Mouse (Mus musculus) spleen, embryonic (tissue): ENCODE measurements at regions not wholly inside any gene's neighbourhood (a gene's known extent, or its start where the extent isn't known, plus 50 kb on each side); places are given as distances from the start of the nearest gene placed in this dataset.

Experiments
- CTCF ChIA-PET: fragments of 350-600 bp; sonication (Branson Sonifier 250); formaldehyde crosslinking; loops from one replicate; lab custom pipeline; 2022; lab: Charles Lee

DNA sequence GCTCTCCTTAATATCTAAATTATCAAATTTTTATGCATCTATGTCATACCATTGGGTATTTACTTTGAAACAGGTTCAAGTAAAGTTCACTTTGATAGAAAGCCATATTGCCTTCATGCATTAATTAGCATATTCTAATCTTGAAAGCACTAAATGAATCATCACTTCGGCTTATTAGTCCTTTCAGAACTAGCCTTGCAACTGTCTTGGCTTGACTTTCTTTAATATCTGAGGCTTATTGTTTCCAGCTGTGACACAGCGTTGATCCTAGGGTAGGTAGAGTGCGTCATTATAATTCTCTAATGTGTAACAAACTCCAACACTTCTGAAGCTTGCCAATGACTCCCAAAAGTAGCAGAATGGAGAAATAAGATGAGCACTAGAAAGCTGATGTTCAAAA is 169.9 kb upstream of the Dab2 start:
- CTCF ChIA-PET: no interaction called here

DNA sequence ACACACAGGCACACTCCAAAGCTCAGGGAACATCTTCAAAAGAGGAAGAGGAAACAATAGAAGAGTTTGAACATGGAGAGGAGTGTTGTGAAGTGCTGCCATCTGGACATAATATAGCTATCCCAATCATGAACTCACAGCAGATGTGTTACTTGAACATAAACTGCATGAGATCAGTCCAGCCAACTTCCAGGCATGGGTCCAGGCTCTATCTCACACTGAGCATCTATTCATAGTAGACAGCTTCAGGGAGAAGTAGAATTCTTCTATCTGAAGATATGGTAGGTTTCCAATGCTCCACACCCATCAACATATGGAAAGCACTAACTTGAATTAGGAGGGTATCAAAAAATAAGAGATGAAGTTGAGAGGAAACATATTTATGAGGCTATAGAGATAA is 167.4 kb upstream of the Dab2 start:
- CTCF ChIA-PET: no interaction called here

DNA sequence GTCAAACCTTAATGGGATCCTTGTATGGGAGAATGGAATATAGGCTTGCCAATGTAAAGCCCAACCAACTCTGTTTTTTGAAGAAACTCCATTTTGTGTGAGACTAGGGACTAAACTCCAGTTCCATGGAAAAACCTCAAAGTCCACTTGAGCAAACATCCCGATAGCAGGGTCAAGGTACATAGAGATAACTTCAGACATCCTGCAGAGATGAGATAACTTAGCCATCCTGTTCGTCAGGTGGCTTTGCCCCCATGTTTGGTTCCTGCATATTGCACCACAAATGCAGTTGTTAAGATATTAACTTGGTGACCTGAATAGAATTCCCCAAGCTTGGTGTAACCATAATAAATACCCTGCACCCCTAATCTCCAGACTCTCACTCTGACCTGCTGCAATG is 154.5 kb upstream of the Dab2 start:
- CTCF ChIA-PET: no interaction called here

DNA sequence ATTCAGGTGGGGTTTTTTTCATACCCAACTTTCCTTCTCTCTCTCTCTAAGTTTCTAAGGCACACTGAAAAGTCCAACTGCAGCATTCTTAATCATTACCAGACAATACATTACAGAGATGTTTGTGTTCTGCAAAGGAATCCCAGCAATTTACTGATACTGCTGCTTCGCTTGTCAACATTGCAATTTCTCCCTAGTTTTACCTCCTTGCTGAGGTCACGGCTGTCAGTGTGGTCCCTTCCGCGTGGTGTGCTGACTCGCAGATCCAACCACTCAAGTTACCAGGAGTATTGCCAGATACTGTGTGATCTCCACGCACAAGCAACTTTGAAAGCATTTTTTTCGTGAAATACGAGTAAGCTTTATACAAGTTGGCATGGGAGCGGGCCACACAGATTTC is 144.9 kb upstream of the Dab2 start:
- CTCF ChIA-PET: no interaction called here

DNA sequence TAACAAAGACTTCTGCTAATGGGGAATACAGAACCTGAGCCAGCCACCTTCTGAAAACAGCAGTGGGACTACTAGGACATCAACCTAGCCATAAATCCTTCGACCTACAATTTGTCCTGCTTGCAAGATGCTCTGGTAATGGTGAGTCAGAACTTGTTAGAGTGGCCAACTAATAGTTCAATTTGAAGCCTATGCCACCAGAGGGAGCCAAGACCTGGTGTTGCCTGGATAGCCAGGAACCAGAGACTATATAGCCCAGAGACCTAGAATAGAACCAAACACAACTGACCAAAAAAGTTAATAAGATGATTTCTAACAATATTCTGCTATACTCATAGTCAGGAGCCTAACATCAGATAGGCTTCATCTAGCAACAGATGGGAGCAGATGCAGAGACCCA is 119.3 kb upstream of the Dab2 start:
- CTCF ChIA-PET: no interaction called here

DNA sequence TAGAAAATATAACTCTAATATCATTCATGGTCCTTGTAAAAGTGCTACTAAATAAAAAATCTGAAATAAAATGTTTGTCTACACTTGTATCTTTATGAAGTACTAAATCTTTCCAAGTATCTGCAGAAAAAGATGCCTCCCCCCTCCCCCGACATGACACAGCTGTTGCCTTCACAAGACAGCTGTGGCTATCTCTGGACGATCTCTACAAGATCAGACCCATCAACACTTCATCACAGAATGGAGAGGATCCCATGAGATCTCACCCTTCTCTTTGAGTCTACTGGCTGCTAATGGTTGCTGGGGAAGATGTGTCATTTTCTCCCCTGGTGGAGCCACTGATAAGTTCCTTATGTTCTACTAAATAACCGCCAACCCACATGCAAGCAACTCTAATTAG is 116.0 kb upstream of the Dab2 start:
- CTCF ChIA-PET: no interaction called here

DNA sequence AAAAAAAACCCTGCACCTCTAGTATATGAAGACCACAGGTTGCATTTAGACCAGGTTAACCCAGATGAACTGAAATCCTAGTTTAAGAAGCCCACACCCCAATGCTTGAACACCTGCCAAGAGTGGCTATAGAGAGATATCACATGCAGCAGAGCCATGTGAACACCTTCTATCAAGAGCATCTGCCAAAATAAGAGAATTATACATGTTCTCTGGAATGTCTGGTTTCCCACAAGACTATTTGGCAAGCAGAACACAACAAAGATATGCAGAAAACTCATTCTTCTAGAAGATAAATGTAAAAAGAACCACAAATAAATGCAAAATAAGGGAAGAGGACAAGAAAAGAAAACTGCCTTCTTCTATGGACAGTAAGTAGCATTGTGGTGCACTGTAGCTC is 107.7 kb upstream of the Dab2 start:
- CTCF ChIA-PET: no interaction called here

DNA sequence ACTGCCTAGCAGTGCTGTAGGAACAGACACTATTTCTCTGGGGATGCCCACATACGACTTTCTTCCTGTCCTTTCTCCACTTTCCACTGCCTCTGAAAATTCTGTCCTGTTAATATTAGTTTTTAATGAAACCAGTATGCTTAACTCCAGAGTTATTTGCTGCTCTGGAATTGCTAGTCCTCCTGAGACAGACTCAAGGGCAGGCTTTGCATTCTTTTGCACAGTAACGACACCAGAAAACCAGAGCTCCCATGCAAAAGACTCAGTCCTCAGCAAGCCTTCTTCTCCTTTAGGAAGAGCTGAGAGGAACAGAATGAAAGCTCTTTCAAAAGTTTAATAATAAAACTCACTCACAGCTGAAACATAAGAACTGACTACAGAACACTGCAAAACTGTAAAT is 92.3 kb upstream of the Dab2 start:
- CTCF ChIA-PET: no interaction called here

DNA sequence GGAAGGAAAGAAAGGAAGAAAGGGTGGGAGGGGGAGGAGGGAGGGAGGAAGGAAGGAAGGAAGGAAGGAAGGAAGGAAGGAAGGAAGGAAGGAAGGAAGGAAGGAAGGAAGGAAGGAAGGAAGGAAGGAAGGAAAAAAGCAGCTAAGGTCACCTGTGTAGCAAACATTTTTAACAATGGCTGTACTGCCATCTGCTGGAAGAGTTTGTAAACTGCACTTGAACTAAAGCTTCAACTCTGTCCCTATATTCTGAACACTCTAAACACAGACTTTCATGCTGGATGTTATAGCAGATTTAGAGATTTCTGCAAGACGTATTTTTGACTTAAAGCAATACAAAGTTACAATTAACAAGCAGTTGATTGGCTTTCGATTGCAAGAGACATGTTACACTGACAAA is 90.3 kb upstream of the Dab2 start:
- CTCF ChIA-PET: interaction anchor here (0.7 kb wide), 1 partner anchor 266 kb away, joined by 4 read pairs; no protein-coding TSS in a partner anchor

DNA sequence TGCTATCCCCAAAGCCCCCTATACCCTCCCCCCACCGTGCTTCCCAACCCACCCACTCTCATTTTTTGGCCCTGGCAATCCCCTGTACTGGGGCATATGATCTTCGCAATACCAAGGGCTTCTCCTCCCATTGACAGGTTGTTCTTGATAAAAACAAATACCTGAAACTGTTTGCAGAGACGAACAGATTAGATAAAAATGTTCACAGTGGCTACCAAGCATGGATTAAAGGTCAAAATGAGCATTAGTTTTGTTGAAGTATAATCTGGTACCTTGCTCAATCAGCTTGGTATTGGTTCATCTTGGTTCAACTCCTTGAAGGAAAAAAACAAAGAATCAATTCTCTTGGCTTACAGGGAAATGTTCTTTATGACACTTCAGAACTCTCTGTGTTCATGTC is 81.5 kb upstream of the Dab2 start:
- CTCF ChIA-PET: no interaction called here

DNA sequence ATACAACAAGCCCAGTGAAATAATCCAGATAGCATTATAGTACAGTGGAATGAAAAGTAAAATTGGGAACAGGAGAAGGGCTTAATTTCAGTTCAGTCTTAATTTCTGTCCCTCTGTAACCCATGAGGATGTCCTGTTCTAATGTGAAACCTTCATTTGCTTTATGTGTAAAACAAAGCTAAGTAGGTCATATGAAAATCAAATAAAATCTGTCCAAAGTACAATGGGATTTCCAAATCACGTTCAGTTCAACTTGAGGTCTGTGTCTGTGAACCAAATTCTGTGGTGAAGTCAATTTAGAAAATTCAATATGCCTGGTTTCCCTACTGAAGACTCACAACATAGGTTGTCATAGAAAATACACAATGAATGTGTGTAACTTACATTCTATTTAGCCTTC is 74.4 kb upstream of the Dab2 start:
- CTCF ChIA-PET: no interaction called here

DNA sequence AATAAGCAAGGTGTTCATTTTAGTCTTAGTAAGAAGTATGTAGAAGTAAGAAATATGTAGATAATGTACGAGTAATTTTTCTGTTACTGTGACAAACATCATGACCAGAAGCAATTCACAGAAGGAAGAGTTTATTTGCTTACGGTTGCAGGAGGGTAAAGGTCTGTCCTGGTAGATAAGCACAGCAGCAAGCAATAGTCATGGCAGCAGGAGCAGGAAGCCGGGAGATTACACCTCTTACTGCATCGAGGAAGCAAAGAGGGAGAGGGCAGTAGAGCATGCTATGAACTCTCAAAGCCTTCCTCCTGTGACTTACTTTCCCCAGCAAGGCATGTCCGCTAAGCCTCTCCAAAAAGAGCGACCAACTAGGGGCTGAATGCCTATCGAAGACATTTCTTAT is 69.0 kb upstream of the Dab2 start:
- CTCF ChIA-PET: no interaction called here

DNA sequence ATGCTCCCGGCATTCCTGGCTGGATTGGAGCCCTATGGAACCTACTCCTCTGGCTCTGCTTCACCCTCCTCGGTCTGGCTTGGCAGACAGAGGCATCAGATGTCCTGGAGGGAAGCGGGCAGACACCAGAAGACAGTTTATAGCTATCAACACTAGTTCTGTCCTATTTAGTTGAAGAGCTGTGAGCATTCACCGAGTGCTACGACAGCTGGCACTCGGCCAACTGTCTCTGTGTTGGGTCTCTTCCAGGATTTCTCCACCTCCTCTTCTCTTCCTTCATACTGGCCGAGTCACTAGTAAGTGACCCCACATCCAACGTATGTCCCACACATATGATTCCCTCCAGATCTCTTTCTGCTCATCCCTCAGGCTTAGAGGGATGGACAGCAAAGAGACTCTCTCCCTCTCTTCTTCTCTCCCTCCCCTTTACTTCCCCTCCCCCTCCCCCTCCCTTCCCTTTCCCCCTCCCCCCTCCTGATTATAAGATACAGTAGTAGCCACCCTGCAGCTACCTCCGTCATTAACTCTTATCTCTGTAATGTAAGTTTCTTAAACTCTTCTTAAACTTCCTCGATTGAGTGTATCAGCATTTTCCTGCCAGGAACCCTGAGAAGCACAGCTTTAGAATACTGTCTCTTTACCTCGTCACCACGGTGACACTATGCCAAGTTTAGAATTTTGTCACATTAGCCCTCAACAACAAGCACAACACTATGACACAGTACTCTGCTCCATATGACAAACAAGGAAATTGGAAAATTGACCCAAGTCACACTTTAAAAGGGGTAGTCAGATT is 68.1 kb upstream of the Dab2 start:
- CTCF ChIA-PET: no interaction called here

DNA sequence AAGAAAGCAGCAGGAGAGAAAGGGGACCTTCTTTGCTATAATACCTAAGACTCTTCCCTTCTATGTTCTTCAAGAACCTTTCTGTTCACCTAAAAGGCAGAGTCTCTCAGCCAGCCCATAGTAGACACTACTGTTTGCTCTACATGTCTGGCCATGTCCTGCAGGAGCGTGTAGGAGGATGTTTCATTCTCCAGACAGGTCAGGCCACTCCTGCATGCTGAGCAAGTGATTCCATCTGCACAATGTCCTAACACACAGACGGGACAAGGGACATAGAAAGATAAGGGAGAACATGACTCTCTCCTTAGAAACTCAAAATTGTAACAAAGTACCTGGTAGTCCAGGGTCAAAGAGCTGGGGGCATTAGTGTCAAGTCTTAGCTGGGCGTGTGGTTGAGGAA is 66.0 kb upstream of the Dab2 start:
- CTCF ChIA-PET: no interaction called here

DNA sequence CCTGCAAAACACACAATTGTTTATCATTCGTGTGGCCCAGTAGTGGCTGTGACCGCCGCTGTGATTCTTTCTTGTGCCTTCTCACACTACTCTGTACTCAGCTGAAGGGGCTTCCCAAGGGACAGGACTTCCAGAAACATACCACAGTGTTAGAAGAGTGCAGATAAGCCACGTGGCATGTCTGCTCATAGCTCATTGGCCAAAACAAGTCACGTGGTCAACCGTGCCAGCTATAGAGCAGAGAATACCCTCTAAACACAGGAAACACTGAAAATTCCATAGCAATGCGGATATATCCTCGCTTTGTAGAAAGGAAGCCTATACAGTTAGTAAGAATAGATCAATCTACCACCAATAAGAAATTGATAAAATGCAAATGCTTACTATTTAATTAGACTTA is 63.0 kb upstream of the Dab2 start:
- CTCF ChIA-PET: no interaction called here

DNA sequence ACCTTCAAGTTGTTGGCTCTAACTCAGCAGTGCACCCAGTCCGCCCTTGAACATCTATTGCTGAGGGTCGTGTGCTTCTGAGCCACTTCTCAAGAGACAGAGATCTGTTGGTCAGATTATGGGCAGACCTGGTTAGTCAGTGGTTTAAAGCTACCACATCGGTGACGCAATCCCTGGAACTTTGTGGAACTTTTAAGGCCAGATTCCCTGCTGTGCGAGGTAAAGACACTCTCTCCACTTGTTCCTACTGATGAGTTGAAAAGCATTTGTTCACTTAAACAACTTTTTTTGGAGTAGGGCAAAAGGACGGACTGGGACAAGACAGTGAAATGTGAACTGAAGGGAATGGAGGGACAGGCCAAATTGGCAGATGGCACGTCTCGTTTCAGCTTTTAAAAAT is 61.9 kb upstream of the Dab2 start:
- CTCF ChIA-PET: no interaction called here

DNA sequence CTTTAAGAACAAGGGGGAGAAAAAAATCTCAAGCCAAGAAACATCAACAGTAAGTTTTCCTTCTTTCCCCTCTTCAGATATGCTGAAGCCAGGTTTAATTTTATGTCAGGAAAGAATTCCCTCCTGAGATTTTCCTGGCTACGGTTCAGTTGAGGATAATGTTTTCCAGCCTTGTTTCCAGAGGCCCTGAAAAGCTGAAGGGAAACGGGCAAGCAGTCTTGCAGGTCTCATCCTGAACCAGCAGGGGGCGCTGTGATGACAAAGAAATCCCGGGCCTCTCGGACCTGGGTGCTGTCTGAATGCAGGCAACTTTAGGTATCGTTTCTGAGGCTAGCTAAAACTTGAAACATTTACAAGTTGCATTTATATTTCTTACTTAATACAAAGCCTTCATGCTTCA is 61.5 kb upstream of the Dab2 start:
- CTCF ChIA-PET: no interaction called here

DNA sequence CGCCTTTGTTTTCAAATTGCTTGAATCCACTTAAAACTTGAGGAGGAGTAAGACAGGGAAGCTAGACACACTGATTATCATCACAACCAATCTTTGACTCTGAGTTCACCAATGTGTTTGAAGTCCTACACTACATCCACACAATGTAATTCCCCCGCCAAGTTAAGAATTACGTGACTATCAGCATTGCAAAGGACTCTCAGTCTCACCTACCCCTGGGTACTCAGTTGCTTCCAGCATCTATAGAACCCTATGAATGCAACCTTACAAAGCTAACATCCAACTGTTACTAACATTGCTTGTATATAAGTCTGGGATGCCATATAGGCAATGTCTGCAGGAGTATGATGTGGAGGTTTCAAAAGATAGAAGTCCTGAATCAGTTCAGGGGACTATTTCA is 60.8 kb upstream of the Dab2 start:
- CTCF ChIA-PET: no interaction called here

DNA sequence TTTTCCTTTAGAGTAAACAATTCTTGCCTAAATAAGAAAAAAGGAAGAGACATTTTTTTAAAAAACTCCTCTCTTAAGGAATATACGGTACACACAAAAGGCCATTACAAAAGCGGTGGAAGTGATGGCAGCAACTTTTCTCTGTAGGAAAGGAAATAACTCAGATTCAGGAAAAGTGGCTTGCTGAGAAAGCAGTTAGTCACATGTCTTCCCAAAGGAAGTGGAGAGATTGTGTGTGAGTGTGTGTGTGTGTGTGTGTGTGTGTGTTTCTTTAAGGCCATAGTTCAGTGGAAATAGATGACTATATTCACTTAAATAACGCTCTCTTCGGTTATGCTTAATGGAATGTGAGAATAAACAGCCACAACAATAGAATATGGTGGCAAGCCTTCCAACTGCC is 57.5 kb upstream of the Dab2 start:
- CTCF ChIA-PET: no interaction called here

DNA sequence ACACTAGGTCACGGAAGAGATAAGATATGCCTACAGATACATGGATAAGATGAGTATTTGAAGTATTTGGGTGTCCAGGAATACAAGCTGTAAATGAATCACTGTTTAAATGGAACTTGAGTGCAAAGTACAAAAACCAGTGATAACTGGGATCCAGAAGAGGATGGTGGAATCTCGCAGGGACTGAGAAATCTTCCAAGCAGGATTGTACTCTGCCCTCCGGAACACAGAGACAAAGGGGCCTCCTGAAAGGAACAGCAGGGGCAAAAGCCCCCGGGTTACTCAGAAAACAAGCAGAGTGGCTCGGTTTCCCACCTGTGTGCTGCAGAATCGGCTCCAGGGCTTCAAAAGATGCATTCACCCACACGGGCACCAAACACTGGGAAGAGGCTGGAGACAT is 55.2 kb upstream of the Dab2 start:
- CTCF ChIA-PET: no interaction called here

DNA sequence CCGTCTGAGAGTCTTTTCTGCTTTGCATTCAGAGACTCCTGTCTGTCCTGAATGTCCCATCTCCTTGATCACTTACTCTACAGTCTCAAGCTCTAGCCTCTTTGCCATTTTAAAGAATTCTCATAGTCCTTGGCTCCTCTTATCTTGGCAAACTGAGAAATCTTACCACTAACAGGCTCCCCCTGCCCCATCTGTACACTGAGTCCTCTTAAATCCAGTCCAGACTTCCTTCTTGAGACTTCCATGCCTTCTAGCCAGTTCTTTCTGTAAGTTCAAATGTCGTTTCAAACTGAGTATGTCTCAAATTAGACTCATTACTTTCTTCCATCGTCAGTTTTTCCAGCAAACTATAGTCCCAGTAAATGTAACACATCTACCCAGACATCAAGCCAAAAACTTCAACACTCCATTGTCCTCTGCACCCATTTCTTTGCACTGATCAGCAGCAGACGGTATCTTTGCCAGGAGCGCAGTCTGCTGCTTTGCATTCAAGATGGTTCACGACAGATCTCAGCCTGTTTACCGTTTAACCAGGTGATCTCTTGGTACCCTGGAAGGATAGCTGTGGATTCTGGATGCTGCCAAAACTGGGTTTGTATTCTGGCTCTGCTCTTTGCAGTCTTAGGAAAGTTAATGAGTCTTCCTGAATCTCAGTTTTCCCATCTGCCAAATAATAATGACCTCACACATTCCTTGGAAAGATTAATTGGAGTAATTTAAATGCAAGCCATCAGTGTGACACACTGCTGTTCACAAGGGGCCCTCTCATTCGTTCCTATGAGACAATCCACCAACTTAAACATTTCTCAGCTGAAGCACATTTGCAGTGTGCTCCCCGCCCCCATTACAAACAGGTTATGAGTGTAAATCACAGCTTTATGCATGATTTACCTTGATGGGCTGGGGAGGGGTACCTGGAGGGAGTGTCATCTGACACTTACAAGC is 53.4 kb upstream of the Dab2 start:
- CTCF ChIA-PET: no interaction called here

DNA sequence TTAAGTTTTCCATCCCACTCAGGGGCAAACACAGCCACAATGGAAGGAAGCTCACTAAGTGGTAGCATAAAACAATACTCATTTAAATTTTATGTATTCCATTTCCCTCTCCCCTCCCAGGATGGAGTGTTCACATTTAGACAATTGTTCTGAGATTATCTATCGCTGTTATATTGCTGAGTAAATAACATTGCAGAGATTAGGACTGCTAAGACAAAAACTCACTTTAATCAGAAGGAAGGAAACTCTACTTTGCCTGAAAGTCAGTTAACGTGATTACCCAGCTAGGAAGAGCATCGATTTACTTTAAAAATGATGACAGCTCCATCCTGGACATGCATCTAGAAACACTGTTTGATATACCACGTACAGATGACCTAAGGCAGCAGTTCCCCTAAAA is 51.1 kb upstream of the Dab2 start:
- CTCF ChIA-PET: no interaction called here
